Mouse (Mus musculus) monocyte, adult 59 days (primary cell): Measurements from ENCODE around the gene Gm14393. TPM values are rescaled to one million over a fixed set of nuclear protein-coding genes. Genes with fewer than 3 reads are reported as not detected.

Experiments used
- total RNA-seq, 2 experiments: library from RNA; stranded (reverse); gene quantifications; one replicate each; pipeline ENCODE4 v1.2.4; 2023

Gene Gm14393
- total RNA-seq: not detected

DNA sequence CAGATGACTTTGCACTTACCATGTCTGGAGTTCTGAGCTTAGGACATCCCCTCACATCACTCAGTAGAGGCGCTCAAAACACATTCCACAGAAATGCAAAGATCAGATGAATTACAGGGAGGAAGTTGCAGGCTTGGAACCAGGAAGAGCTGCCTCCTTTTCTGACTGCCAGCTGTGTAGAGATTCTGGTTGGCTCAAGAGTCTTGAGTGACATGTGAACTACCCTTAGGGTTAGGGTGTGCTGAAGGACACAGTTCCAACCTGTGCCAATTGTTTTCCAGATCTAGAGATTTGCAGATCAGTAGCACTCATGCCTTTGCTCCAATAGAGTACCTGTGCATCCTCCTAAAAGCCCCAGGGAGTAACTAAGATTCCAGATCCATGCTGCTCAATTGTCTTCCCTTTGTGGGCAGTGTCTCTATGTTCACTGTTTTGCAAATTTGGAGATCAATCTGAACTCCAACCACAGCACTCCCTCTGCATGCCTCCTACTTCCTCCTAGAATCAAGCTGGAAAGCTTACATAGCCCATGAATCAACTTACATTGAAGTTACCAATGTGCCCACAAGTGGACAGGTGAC is at the start of gene Gm14393:
Gene Gm14393, minus strand, starts transcription at position 101 of the 581 bp plus-strand sequence.

Other genes starting within 250 kb of the Gm14393 start
- gene Gm14444, start 57.5 kb downstream of the Gm14393 start, total RNA-seq: not detected
- 1 to 10 TPM; 3.1 to 4.2 TPM for gene Gm14399, start 74.2 kb upstream of the Gm14393 start, total RNA-seq
- gene Gm14443, start 108.1 kb upstream of the Gm14393 start, total RNA-seq: under 1 TPM in 1 of 2 experiments, not detected in 1; 0.36 TPM
- 10 to 100 TPM; 10.2 to 11.3 TPM for gene Gm14391, start 139.1 kb upstream of the Gm14393 start, total RNA-seq
- 1 to 10 TPM in 1 of 2 experiments, not detected in 1; 2.5 TPM for gene Gm14440, start 207.3 kb upstream of the Gm14393 start, total RNA-seq